8 mouse cellular contexts compared by ENCODE assay signal in genomic region chr4:133600306-133600705, GRCm38 (mm10). TPM values are rescaled to one million over a fixed set of nuclear protein-coding genes. Genes with fewer than 3 reads are reported as not detected.
DNase-seq lines count a peak whose midpoint lies in the region; ATAC-seq and TF ChIP-seq lines count a peak whose summit lies in the region.

No protein-coding gene starts in this region.

- H3K36me3 ChIP-seq in kidney, adult 2 months (ENCODE audit: control insufficient read depth, insufficient read depth, low read length): peaks cover 2% of the 10 kb centered on the region
- peaks cover 18% of the 10 kb centered on the region for H3K36me3 ChIP-seq in hindbrain, embryonic 13.5 days
- H3K36me3 ChIP-seq in midbrain, embryonic 13.5 days: peaks cover 16% of the 10 kb centered on the region

- peak overlapping the region; percentile 24 for H3K27ac ChIP-seq in kidney, adult 2 months (ENCODE audit: insufficient read depth, low read depth, low read length)
- H3K27ac ChIP-seq in bone marrow macrophage, adult 2 months (ENCODE audit: insufficient read depth, low read depth, low read length): no peak overlapping the region
- H3K27ac ChIP-seq in hindbrain, embryonic 13.5 days: no peak overlapping the region
- no peak overlapping the region for H3K27ac ChIP-seq in midbrain, embryonic 13.5 days

- no peak for TF ChIP-seq POLR2A in kidney, adult 2 months (IDR thresholded peaks at IDR 0.05; ENCODE audit: low read depth, low read length)
- TF ChIP-seq POLR2A in bone marrow macrophage, adult 2 months (IDR thresholded peaks at IDR 0.05; ENCODE audit: borderline replicate concordance, low read depth, low read length): no peak

- no peak for ATAC-seq in hindbrain, embryonic 13.5 days (ENCODE audit: low FRiP score)
- ATAC-seq in midbrain, embryonic 13.5 days: no peak

- no peaks in the 10 kb centered on the region for H3K9me3 ChIP-seq in hindbrain, embryonic 13.5 days
- no peaks in the 10 kb centered on the region for H3K9me3 ChIP-seq in midbrain, embryonic 13.5 days

- H3K4me1 ChIP-seq in kidney, adult 2 months (ENCODE audit: control insufficient read depth, insufficient read depth, low read length): peaks cover 15% of the 10 kb centered on the region; the same call in 1 of the 2 replicates
- peaks cover 12% of the 10 kb centered on the region for H3K4me1 ChIP-seq in bone marrow macrophage, adult 2 months (ENCODE audit: control insufficient read depth, insufficient read depth, low read length)
- H3K4me1 ChIP-seq in hindbrain, embryonic 13.5 days (replicated peaks): peaks cover 17% of the 10 kb centered on the region
- peaks cover 17% of the 10 kb centered on the region for H3K4me1 ChIP-seq in midbrain, embryonic 13.5 days (replicated peaks)

- H3K9ac ChIP-seq in hindbrain, embryonic 13.5 days: peak overlapping the region; percentile 51; the same call in 1 of the 2 replicates
- no peak overlapping the region for H3K9ac ChIP-seq in midbrain, embryonic 13.5 days (replicated peaks)

- peak overlapping the region; percentile 45 for H3K4me3 ChIP-seq in kidney, adult 2 months (ENCODE audit: insufficient read depth, low read depth, low read length)
- peak overlapping the region; percentile 72 for H3K4me3 ChIP-seq in bone marrow macrophage, adult 2 months (ENCODE audit: insufficient read depth, low read length)
- peak overlapping the region; percentile 45 for H3K4me3 ChIP-seq in hindbrain, embryonic 13.5 days
- peak overlapping the region; percentile 44 for H3K4me3 ChIP-seq in midbrain, embryonic 13.5 days (replicated peaks)

- WGBS in kidney, adult 2 months: 8% methylated on average over 9 of the region's 9 CpGs
- WGBS in hindbrain, embryonic 13.5 days: 18% methylated on average over 9 of the region's 9 CpGs
- 16% methylated on average over 9 of the region's 9 CpGs for WGBS in midbrain, embryonic 13.5 days

- H3K27me3 ChIP-seq in kidney, adult 2 months (replicated peaks; ENCODE audit: control insufficient read depth, insufficient read depth, low read length): no peaks in the 10 kb centered on the region
- H3K27me3 ChIP-seq in hindbrain, embryonic 13.5 days: peaks cover 67% of the 10 kb centered on the region
- H3K27me3 ChIP-seq in midbrain, embryonic 13.5 days: peaks cover 63% of the 10 kb centered on the region

- H3K4me2 ChIP-seq in hindbrain, embryonic 13.5 days: peak overlapping the region; percentile 66
- peak overlapping the region; percentile 62 for H3K4me2 ChIP-seq in midbrain, embryonic 13.5 days (replicated peaks)

- no peak for TF ChIP-seq CTCF in kidney, adult 2 months (conservative IDR thresholded peaks at IDR 0.05; ENCODE audit: insufficient read depth, insufficient read length, low read depth, low read length)
- TF ChIP-seq CTCF in bone marrow macrophage, adult 2 months (IDR thresholded peaks at IDR 0.05; ENCODE audit: low read depth, low read length): no peak

- DNase-seq in kidney, adult 2 months: no peak
- no peak for DNase-seq in kidney, postnatal 25 days
- DNase-seq in embryo, embryonic 9.5 days (ENCODE audit: extremely low spot score): no peak
- DNase-seq in right cerebral cortex, postnatal 4 days: no peak
- no peak for DNase-seq in adrenal gland, adult 2 months

RNA-seq across cellular contexts. Expression of gene Sfn, which starts 1.7 kb away (rescaled TPM):
- polyA plus RNA-seq in kidney, adult 2 months (2012; rRNA removed): 7.2 and 7.6 TPM in 2 replicates
- polyA plus RNA-seq in bone marrow macrophage, adult 2 months (2012; ENCODE audit: insufficient read depth, insufficient read length, missing spikeins): 2.5 and 3.3 TPM in 2 replicates
- polyA plus RNA-seq in hindbrain, embryonic 13.5 days (2015; fragmentation: Nextera tagmentation; extraction: Ambion mirVana): 2.8 and 4.1 TPM in 2 replicates
- 0.89 and 1.2 TPM in 2 replicates for polyA plus RNA-seq in midbrain, embryonic 13.5 days (2015; fragmentation: Nextera tagmentation; extraction: Ambion mirVana)
- 1 to 10 TPM; 1.4 to 1.8 TPM for total RNA-seq in adrenal gland, adult 2 months (2021)
- polyA plus RNA-seq in adrenal gland, adult 2 months (2012; rRNA removed): 2.1 and 3.0 TPM in 2 replicates

RNA-seq across cellular contexts. Expression of gene Gpn2, which starts 16.1 kb away (rescaled TPM):
- 26.7 and 31.4 TPM in 2 replicates for polyA plus RNA-seq in kidney, adult 2 months (2012; rRNA removed)
- polyA plus RNA-seq in bone marrow macrophage, adult 2 months (2012; ENCODE audit: insufficient read depth, insufficient read length, missing spikeins): 9.3 and 11.2 TPM in 2 replicates
- 17.7 and 22.2 TPM in 2 replicates for polyA plus RNA-seq in hindbrain, embryonic 13.5 days (2015; fragmentation: Nextera tagmentation; extraction: Ambion mirVana)
- 20.6 and 23.5 TPM in 2 replicates for polyA plus RNA-seq in midbrain, embryonic 13.5 days (2015; fragmentation: Nextera tagmentation; extraction: Ambion mirVana)
- 10 to 100 TPM; 16.5 to 18.5 TPM for total RNA-seq in adrenal gland, adult 2 months (2021)
- 63.3 and 82.5 TPM in 2 replicates for polyA plus RNA-seq in adrenal gland, adult 2 months (2012; rRNA removed)

RNA-seq across cellular contexts. Expression of gene Gpatch3, which starts 25.8 kb away (rescaled TPM):
- polyA plus RNA-seq in kidney, adult 2 months (2012; rRNA removed): 3.8 and 4.6 TPM in 2 replicates
- 12.9 and 17.4 TPM in 2 replicates for polyA plus RNA-seq in bone marrow macrophage, adult 2 months (2012; ENCODE audit: insufficient read depth, insufficient read length, missing spikeins)
- polyA plus RNA-seq in hindbrain, embryonic 13.5 days (2015; fragmentation: Nextera tagmentation; extraction: Ambion mirVana): 6.7 and 8.3 TPM in 2 replicates
- polyA plus RNA-seq in midbrain, embryonic 13.5 days (2015; fragmentation: Nextera tagmentation; extraction: Ambion mirVana): 7.6 and 7.8 TPM in 2 replicates
- 1 to 10 TPM; 6.0 to 7.5 TPM for total RNA-seq in adrenal gland, adult 2 months (2021)
- polyA plus RNA-seq in adrenal gland, adult 2 months (2012; rRNA removed): 8.5 and 13.1 TPM in 2 replicates

RNA-seq across cellular contexts. Expression of gene Nr0b2, which starts 47.1 kb away (rescaled TPM):
- 6.0 and 6.8 TPM in 2 replicates for polyA plus RNA-seq in kidney, adult 2 months (2012; rRNA removed)
- not detected in 2 replicates for polyA plus RNA-seq in bone marrow macrophage, adult 2 months (2012; ENCODE audit: insufficient read depth, insufficient read length, missing spikeins)
- not detected in 2 replicates for polyA plus RNA-seq in hindbrain, embryonic 13.5 days (2015; fragmentation: Nextera tagmentation; extraction: Ambion mirVana)
- not detected in 2 replicates for polyA plus RNA-seq in midbrain, embryonic 13.5 days (2015; fragmentation: Nextera tagmentation; extraction: Ambion mirVana)
- total RNA-seq in adrenal gland, adult 2 months (2021): 10 to 100 TPM; 39.9 to 65.5 TPM
- polyA plus RNA-seq in adrenal gland, adult 2 months (2012; rRNA removed): 251 and 295 TPM in 2 replicates

RNA-seq across cellular contexts. Expression of gene Zdhhc18, which starts 49.6 kb away (rescaled TPM):
- polyA plus RNA-seq in kidney, adult 2 months (2012; rRNA removed): 28.7 and 31.6 TPM in 2 replicates
- polyA plus RNA-seq in bone marrow macrophage, adult 2 months (2012; ENCODE audit: insufficient read depth, insufficient read length, missing spikeins): 19.4 and 27.4 TPM in 2 replicates
- polyA plus RNA-seq in hindbrain, embryonic 13.5 days (2015; fragmentation: Nextera tagmentation; extraction: Ambion mirVana): 3.4 and 4.4 TPM in 2 replicates
- polyA plus RNA-seq in midbrain, embryonic 13.5 days (2015; fragmentation: Nextera tagmentation; extraction: Ambion mirVana): 3.5 and 4.1 TPM in 2 replicates
- 10 to 100 TPM; 18.4 to 24.8 TPM for total RNA-seq in adrenal gland, adult 2 months (2021)
- 31.0 and 32.9 TPM in 2 replicates for polyA plus RNA-seq in adrenal gland, adult 2 months (2012; rRNA removed)
